Mouse (Mus musculus): ENCODE results near the gene Naaladl2. TPM values are rescaled to one million over a fixed set of nuclear protein-coding genes. Genes with fewer than 3 reads are reported as not detected.
A peak's percentile ranks its signal among the peaks of the same experiment; 100 is the strongest.
"Not testable (repeated sequence)": the region's sequence is repeated elsewhere in the genome, so short reads cannot be mapped to it uniquely, and the experiment has no call there.

Naaladl2 gene
- 1 to 10 TPM; 3.6 to 3.8 TPM for total RNA-seq (2021)

DNA sequence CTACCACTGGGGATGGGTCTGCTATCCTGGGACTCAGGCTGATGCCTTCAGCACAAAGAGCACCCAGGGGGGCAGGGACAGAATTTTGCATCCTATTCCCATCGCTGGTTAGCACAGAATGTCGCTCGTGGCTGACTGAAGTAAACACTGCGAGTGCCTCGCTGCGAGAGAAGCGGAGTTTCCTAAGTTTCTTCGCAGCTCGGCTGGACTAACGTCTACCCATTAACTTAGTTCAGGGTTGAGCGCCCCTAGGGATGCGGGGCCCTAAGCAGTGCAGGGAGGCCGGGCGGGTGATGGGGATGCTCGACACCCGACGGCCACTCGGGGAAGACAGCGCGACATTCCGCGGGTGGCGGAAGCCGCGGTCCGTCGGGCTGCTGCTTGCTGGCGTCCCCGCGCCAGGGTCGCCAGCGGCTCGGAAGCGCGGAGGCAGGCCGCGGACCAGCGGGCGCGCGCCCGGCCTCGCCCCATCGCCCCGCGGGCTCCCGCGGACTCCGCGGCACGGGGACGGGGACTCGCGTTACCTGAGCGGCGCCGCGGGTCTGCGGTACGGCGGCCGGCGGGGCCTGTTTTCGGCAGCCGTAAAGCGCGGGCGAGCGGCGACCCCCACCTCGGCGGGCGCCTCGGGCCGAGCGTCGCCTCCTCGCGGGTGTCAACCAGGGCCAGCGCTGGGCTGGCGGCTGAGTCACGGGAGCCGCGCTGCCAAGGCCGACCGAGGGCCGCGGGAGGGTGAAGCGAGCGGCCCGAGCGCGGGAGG lies at the start of gene Naaladl2:
TSS of gene Naaladl2 (minus strand) at position 707 of the 757 bp plus-strand sequence.
- intact Hi-C loops (cut with DNase I): loop anchor here (5.0 kb wide), 1 partner anchor 859 kb away; no protein-coding TSS in a partner anchor
- peak; percentile 73 to 82 for DNase-seq (ENCODE audit: low spot score in 2 of 2)

DNA sequence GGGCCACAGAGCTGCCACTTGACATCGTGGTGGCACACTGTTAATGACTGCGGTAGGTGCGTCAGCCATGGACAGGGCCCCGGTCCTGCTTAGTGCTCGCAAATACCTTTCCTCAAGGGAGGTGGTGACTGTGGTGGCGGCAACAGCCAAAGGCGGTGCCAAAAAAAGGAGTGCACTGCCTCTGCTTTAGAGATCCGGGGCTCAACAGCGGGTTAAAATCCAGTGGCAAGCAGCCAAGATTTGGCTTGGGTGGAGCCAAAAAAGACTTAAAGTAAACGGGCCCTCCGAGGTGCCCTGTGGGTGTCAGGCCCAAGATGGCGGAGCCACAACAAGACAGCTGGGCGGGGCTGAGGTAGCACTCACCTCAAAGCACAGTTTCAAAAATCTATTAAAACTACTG lies 7.7 kb upstream of the Naaladl2 start:
- DNase-seq (ENCODE audit: low spot score in 2 of 2): no peak
- intact Hi-C loops (cut with DNase I): no loop called here

DNA sequence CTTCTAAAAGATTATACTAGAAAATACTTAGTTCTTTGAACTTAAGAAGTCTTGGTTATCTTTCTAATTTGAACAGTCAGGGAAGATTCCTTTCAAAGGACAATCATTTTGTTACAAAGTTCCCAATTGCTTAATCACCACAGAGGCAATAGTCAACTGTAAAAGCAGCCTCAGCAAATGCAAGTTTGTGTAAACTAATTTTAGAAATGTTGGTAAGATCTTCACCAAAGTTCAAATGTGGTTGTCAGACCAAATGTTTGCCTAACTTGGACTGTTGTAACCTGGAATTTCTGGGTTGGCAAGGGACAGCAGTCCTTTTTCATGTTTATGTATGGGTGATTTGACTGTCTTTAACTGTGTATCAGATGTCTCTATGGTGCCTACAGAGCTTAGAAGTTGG lies 3.2 kb upstream of the Naaladl2 start:
- DNase-seq (ENCODE audit: low spot score in 2 of 2): no peak
- intact Hi-C loops (cut with DNase I): no loop called here

DNA sequence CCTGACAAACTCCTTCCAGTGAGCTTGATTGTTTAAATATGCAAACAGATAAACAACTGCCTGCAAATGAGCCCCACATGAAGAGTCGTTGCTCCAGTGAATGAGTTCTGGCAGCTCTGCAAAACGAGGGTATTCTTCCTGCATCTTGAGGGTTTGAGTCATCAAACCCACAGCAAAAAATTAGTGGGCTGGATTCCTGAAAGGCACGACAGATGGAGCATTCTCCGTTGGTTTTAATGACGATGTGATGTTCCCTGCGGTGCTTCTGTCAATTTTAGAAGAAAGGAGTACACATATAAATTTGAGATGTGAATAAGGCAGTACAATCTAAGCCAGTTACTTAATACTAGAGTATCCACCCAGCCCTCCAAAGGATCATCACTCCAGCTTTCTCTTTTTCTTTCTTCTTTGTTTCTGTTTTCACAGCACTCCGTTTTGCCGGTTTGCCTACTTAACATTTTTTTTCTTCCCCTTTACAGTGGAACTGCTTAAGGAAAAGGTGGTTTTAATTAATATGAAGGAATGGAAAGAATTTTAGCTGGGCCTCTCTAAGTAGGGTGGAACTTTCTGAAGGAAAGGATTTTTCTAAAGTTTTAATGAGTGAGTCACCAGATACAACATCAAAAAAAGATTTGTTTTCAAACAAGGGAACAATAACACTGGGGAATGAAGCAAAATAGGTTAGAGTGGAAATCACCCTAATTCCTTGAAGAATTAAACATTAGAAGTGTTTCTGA lies 1.1 kb upstream of the Naaladl2 start:
- DNase-seq (ENCODE audit: low spot score in 2 of 2): peak; percentile 48 to 57
- intact Hi-C loops (cut with DNase I): loop anchor here (5.0 kb wide), 1 partner anchor 857 kb away; no protein-coding TSS in a partner anchor

DNA sequence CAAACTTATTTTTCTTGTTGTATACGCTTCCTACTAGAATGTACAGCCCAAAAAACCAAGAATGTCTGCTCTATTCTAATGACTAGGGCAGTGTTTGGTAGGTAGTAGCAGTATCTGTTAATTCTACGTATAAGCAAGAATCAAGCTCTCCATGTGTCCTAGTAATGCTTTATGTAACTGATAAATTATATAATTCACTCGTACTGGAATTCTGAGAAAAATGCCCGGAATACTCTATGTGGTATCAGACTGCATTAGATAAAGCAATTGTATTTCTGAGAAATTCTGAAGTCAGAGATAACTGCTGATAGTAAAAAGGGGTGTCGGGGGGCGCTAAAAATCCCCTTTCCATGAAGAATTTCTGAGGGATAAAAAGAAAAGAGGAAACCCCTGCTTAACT lies 950 bp downstream of the Naaladl2 start:
- no peak for DNase-seq (ENCODE audit: low spot score in 2 of 2)
- intact Hi-C loops (cut with DNase I): loop anchor here (5.0 kb wide), 1 partner anchor 859 kb away; no protein-coding TSS in a partner anchor

DNA sequence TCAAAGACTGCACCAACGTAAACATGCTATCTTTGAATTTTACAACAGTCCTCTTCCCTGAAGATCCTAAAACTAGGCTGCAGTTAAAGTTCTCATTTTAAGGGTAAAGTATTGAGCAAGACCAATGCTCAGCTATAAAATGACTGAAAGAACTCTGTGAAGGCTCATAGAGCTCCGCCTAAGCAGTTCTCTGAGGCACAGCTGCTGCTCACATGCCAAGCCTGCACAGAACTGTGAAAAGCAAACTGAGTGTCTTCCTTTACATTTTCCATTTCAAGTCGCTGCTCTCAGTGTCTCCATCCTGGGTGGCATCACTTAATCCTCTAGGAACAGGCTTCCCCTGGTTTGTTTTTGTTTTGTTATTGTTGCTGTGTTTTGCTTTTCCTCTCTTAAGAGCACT lies 12.2 kb downstream of the Naaladl2 start:
- DNase-seq (ENCODE audit: low spot score in 2 of 2): no peak
- intact Hi-C loops (cut with DNase I): no loop called here

DNA sequence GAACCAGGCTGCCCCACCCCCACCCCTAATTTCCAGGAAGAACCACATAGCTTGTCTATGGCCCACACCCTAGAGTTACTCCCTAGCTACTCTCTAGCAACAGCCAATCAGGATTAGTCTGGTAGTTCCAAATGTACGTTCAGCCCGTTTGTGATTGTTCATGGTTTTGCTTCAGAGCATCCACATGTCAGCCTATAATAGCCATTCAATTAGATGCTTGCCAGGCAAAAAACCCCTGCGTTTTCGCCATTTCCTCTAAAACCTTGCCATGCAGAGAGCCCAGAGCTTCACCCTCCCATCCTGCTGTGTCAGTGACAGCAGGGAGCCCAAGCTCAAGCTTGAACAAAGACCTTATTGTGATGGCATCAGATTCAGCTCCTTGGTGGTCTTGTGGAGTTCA lies 16.2 kb downstream of the Naaladl2 start:
- DNase-seq (ENCODE audit: low spot score in 2 of 2): no peak
- intact Hi-C loops (cut with DNase I): no loop called here

DNA sequence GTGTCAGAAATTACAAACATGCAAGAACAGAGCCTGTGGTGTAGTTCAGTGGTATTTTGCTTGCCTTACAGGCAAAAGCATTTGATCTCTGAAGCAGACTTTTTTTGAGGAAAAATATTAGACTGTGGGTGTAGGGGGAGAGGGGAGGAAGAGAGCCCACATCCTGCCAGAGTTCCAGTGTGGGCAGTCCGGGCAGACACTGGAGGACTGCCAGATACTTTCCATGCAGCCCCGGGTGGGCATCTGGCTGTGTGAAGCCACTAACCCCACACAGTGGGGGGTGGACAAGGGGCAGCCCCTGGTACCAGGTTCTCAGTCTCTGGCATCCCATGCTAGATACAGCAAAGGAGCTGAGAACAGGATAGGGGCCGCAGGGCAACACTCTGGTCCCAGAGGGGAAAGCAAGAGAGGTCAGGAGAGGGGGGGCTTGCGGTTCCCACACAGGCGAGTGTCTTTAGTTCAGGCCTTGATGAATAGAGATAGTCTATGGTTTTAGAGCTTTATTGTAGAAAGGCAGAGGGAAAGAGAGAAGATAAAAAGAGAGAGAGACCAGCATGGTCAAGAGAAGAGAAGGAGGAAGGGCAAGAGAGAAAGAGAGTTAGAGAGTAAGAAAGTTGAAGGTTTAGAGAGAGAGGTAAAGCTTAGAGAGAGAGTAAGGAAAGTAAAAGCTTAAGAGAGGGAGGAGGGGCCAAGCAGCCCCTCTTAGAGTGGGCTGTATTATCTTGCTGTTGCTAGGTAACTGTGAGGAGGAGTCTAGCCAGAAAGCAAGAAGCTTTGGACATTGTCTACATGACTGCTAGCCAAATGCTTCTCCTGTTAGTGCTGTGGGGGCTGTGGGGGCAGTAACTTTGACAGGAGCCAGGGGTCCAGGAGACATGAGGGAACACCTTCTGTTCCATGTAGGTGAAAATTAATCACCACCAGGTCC lies 18.9 kb downstream of the Naaladl2 start:
- intact Hi-C loops (cut with DNase I): no loop called here
- no peak for DNase-seq (ENCODE audit: low spot score in 2 of 2)

DNA sequence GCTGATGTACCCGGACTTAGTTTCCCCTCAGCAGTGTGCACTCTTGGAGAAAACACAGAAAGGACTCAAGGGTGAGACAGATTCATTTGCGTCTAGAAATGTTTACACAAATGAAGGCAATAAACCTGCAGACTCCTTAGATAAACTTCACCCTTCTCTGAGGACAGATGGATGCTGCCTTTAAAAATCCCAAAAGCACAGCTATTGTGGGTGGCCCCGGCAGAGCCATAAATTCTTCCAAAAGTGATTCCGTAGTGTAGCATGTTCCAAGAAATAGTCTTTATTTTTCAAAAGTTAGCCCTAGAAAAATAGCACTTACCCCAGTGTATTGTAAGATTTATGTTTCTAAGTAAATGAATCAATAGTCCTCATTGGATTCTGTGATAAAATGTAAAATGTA lies 31.0 kb downstream of the Naaladl2 start:
- intact Hi-C loops (cut with DNase I): no loop called here
- no peak for DNase-seq (ENCODE audit: low spot score in 2 of 2)

DNA sequence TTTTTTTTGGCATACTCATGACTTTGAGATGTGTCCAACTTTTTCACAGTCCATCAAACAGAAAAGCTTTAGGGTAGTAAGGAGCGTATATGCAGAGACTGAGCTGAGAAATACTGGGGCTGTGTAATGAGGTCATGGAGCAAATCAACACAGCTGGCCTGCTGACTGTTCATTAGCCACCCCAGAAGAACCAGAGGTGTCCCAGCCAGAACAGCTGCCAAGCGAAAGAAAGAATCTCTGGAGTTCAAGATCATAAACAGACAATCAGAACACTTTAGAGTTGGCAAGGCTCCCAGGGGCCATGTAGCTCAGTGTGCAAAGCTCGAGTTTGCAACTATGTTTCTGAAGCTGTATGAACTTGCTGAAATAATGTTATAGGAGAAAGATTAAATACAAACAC lies 35.1 kb downstream of the Naaladl2 start:
- intact Hi-C loops (cut with DNase I): no loop called here
- no peak for DNase-seq (ENCODE audit: low spot score in 2 of 2)

DNA sequence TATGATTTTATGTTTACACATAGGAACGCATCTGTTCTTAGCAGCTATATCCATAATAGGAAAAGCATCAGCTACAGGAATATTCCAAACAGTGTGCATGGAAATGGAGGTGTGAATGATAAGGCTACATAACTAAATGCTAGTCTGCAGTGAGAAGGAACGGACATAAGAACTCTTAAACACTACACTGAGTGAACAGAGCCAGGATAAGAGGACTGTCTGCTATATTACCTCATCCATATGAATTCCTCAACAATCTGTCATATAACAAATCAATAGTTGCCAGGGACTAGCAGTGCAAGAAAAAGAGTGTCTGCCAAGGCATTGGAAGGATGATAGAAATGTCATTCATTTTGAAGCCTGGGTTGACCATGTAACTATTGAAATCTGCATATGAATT lies 51.1 kb downstream of the Naaladl2 start:
- DNase-seq (ENCODE audit: low spot score in 2 of 2): no peak
- intact Hi-C loops (cut with DNase I): no loop called here

DNA sequence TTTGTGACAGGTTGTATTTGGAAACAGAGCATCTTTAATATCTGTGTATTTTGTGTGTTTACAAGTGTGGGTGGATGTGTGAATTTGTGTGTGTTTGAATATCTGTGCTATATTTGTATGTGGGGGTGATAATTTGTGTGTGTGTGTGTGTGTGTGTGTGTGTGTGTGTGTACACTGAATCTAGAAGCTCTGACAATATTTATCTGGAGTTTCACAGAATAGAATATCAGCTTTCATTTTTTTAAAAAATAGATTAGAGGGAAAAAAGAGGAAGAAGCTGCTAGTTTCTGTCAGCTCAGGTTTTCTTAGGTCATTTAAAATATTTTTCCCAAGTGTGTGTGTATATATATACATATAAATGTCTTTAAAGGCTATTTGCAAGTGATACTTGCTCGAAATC lies 68.3 kb downstream of the Naaladl2 start:
- no peak for DNase-seq (ENCODE audit: low spot score in 2 of 2)
- intact Hi-C loops (cut with DNase I): no loop called here

DNA sequence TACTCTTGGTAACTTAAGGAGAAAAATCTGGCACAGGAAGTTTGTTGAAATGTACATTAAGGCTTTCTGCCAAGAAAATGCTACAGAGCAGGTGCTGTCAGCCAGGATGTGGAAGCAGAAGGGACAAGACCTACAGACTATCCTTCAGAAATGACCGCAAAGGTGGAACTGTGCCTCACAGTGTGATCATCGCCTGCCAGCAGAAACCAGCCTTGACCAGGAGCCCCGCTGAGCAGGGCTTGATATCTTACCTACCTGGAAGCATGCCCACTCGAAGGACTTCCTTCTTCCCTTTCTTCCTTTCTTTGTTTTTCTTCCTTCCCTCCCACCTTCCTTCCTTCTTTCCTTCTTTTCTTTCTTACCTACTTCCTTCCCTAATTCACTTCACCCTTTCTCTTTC lies 69.8 kb downstream of the Naaladl2 start:
- intact Hi-C loops (cut with DNase I): no loop called here
- no peak for DNase-seq (ENCODE audit: low spot score in 2 of 2)

DNA sequence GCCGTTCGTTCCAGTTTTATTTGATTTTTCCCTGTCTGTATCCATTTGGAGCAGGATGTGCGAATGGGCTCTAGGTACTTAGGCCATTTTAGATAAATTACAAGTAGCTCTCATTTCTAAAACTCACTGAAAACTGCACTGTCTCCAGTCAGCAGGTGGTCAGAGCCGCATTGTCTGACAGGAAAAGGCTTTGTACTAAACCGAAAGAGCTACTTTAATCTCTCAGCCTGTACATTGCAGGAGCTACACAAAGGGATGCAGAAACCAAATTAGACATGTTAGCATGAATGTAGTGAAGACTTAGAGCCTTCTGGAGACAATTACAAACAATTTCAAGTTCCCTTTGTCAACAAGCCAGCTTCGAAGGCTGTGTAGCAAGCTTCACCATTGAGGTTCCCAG lies 70.2 kb downstream of the Naaladl2 start:
- intact Hi-C loops (cut with DNase I): no loop called here
- DNase-seq (ENCODE audit: low spot score in 2 of 2): no peak

DNA sequence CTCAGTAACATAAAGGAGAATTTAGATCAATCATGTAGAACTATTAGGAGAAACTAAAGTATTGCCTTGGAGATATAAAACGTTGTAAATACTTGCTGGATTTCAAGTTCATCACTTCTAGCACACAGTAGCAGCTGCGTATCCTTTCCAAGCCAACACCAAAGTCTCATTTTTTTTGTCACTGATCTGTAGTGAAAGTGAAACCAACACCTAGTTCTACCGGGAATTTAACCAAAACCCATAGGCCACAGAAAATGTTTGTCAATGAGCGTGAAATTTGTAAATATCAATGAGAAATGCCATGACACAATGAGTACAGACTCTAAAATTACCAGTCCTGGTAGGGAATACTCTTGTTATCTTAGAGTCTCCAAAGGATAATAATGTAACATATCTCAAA lies 80.8 kb downstream of the Naaladl2 start:
- intact Hi-C loops (cut with DNase I): no loop called here
- DNase-seq (ENCODE audit: low spot score in 2 of 2): no peak

DNA sequence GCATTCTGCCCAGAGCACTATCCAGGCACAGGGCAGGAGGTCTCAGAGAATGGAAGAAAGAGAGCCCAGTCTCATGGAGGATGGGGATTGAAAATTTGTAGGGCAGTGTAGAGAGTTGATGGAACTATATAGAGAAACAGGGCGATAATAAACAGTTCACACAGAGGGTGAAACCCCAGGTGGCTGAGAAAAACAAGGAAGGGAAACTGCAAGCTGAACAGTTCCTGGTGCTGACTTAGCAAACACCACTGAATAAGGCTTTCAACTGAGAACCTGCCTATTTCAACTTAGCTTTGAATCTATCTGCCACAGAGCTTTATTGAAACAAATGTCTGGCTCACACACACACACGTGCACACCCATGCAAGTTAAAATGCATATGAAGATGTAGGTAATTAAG lies 91.1 kb downstream of the Naaladl2 start:
- intact Hi-C loops (cut with DNase I): no loop called here
- DNase-seq (ENCODE audit: low spot score in 2 of 2): no peak

DNA sequence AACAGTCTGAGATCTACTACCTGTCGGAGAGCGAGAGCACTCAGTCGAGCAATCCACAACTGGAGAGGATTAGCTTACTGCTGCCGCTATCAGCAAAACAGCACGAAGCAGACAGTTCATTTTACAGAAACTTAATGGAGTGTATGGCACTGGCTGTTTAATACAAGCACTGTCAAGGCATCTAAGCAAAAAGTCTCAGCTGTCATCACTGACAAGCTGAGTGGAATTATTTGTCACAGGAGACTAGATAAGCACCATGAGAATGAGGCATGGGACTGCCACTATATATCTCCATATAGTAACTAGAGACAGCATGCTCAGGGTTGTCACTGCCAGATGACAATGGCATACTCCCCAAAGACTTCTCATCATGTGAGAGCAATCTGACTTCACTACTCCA lies 124.1 kb downstream of the Naaladl2 start:
- intact Hi-C loops (cut with DNase I): no loop called here
- DNase-seq (ENCODE audit: low spot score in 2 of 2): no peak

DNA sequence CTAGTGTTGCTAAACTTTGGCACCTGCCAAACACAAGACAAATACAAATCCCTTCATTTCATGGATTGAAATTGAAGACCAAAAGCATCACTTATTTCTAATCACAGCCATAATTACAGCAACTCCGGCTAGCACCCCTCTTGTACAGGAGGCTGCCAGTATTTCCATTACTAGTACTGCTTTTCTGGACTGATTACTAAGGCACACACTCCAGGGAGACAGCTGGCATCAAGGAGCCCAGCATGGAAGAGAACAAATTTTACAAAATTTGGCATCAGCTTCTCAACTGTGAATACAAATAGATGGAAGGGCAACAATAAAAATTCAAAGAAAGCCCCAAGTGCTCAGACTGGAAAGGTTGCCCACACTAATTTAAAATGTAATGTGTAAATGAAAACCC lies 133.3 kb downstream of the Naaladl2 start:
- intact Hi-C loops (cut with DNase I): no loop called here
- no peak for DNase-seq (ENCODE audit: low spot score in 2 of 2)

DNA sequence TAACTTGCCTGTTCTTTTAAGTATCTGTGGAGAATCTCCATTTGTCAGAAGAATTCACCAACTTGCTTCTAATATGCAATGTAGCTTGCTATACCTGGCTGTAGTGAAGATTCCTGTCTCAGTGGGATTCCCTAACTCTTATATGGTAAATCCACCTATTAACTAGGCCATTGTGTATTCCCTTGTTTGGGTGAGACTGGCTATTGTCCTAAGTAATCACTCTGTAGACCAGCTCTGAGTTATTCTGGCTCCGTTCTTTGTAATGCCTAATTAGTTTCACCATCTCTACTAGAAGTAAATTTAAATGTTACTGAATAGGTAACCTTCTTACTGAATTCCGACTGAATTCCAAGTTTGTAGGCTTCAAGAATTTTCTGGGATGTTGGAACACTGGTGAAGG lies 137.3 kb downstream of the Naaladl2 start:
- DNase-seq (ENCODE audit: low spot score in 2 of 2); intact Hi-C loops (cut with DNase I): not testable (repeated sequence)

DNA sequence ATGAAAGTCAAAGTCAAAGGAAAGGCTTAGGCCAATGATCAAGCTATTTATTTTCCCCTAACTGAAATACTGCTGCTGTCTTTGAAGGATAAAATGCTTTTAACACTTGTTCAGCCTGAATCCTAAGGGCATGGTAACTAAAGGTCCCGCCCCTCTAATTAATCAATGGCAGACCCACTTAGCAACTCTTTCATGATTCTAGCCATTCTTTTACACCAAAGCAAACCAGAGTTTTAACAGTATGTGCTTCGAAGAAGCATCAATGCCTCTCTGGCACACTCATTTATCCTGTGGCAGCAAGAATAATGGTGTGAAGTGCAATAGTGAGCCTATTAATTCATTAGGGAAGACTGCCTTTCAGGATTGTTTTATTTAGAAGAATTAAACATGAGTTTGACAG lies 151.5 kb downstream of the Naaladl2 start:
- DNase-seq (ENCODE audit: low spot score in 2 of 2): no peak
- intact Hi-C loops (cut with DNase I): no loop called here
